Mouse (Mus musculus) gastrocnemius, postnatal 14 days (tissue): ENCODE results near the gene Trpm4. TPM values are rescaled to one million over a fixed set of nuclear protein-coding genes. Genes with fewer than 3 reads are reported as not detected.
"Not testable (repeated sequence)": the region's sequence is repeated elsewhere in the genome, so short reads cannot be mapped to it uniquely, and the experiment has no call there.

Experiments used
- DNase-seq: peaks from one replicate; pipeline ENCODE4 v3.0.0; 2021; ENCODE audit warnings: mixed read lengths
- intact Hi-C: fragments of 180-260 bp; cut with DNase I; formaldehyde crosslinking; loops from one replicate; pipeline ENCODE4 v1.15.1; 2025; ENCODE audit warnings: low total_unique reads
- total RNA-seq, 2 experiments: library from RNA; stranded (reverse); gene quantifications; 2 replicates each; pipeline ENCODE4 v1.2.3; 2021

Trpm4 gene
- total RNA-seq, 2 experiments from 2014 or later, result 23.5 to 24.5 TPM

GRCm38 (mm10) chr7:45265518-45265917, 68.1 kb downstream of the Trpm4 start:
- no peak for DNase-seq
- intact Hi-C loops, result no loop called here

DNA sequence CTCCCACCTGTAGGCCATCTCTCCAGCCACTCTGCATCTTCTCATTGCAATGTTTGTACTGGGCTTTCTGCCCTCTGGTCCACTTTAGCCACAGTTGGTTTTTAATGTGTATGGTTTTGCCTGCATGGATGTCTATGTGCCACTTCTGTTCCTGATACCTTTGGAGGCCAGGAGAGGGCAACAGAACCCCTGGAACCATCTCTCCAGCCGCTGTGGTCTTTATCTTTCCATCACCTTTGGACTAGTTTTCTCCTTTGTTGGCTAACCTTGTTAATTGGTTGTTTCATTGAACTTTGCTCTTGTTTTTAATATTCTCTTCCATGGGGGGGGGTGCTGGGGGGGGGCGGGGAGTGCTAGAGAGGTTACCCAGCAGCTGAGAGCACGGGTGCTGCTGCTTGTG, 69.2 kb downstream of the Trpm4 start:
- DNase-seq, result no peak
- intact Hi-C loops, result no loop called here

DNA sequence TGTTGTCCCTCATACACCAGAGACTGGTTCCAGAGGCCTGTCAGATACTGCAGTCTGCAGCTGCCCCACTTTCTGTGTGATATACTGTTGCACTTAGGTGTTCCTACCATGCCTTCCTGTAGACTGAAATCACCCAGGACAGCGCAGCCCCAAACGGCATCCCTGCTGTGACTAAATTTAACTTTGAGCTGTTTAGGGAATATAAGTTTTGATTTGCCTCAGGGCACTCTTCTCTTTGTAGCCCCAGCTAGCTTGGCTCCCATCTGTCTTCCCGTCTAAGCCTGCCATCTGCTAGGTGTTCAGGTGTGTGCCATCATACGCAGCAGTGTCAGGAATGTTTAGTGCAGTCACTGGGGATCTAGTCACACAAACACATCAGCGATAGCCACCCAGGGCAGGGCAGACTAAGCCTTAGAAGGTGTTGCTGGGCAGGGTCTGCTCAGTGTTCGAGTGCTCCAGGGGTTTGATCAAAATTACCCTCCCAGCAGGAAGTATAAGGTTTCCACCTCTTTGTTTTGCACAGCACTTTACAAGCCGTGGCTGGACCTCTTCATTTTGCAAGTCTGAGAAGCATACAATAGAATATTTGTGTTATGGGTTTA, 70.5 kb downstream of the Trpm4 start:
- intact Hi-C loops, result no loop called here

DNA sequence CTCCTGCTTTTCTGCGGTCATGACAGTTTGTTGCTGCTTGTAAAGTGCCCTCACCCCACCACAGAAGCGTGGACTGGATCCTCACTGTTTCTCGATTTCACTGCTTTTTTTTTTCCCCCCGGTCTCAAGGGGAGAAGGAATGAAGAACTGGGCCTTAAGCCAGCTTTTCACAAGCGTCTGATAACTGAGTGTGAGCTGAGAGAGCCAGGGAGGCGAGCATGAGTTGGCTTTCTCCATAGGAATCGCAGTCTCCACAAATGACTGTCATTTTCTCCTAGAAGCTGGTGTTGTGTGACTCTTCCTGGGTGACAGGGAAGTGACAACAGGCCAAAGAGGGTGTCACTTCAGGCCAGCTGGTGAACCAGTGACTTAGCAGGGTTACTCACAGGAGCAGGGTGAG, 71.3 kb downstream of the Trpm4 start:
- DNase-seq, result no peak
- intact Hi-C loops, result no loop called here

More for the DNA sequence above, 70.5 kb downstream of the Trpm4 start:
- no peak for DNase-seq

DNA sequence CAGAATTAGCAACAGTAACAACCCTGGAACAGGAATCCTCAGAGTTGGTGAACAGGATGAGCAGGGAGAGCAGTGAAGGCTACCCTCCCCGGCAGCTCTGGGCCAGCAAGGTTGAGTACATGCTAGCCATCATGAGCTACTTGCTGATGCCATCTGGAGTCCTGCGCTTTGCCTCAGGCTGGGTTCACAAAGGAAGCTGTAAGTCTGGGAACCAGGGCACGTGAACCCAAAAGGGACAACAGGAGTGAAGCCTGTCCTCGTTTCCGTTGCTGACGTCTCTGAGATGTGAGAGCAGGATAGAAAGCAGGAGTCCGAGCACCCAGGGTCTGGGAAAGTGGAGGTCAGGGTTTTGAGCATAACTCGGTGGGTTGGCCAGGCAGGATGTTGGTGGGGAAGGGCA, 74.3 kb downstream of the Trpm4 start:
- intact Hi-C loops, result no loop called here

DNA sequence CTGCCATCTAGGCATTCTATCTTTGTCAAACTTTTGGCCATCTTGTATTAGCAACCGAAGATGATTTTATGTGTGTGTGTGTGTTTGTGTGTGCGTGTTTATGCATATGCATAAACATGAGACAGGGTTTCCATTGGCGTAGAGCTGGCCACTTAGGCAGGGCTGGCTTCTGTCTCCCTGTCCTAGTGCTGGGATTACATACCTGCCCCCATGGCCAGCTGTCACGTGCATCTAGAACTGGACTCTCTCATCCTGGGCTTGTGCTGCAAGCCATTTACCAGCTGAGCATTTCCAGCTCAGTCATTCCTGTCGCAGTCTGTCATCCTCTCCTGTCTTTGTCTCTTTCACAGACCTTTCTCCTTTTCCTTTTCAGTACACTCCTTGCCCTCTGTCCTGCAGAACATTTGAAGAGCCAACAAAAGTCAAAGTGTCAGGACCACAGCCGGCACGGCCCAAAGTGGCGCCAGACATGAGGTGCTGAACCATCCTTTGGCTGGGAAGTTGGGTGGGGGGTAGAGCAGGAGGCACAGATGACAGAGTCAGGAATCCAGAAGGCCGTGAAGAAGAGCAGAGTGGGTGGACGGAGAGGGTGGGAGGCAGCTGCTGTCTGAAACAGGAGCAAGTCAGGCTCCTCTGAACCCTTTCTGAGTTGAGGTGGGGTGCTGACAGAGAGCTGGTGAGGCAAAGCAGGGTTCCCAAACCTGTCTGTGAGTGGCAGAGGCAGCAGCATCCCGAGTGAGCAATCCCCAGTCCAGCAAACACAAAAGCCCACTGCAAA, 76.3 kb downstream of the Trpm4 start:
- intact Hi-C loops, result no loop called here
- DNase-seq, result no peak

More for the DNA sequence above, 74.3 kb downstream of the Trpm4 start:
- no peak for DNase-seq

DNA sequence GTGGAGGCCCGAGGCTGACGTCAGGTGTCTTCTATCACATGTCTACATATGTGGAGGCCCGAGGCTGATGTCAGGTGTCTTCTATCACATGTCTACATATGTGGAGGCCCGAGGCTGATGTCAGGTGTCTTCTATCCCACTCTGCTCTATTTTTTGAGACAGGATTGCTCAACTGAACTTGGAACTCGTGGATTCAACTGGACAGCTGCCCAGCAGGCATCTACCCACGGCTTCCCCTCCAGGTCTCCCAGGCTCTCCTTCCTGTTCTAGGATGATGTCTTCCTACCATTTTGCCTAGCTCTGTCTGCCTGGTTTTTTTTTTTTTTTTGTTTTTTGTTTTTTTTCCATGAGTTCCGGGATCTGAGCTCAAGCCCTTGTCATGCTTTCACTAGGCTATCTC, 77.8 kb downstream of the Trpm4 start:
- intact Hi-C loops, DNase-seq: not testable (repeated sequence)

DNA sequence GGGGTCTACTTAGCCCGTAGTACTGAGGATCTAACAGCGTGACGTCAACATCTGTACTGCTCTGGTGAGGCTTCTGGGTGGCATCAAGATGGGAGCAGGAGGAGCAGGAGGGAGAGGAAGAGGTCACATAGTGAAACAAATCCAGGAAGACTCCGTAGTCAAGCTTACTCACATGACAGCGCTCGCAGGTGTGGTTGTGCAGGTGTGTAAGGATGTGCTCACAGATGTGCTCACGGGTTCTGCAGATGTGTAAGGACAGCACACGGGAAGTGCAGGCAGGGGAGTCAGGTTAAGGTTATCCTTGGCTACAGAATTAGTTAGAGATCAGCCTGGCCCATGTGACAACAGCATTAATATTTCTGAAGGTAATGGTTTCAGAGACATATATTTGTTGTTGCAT, 79.8 kb downstream of the Trpm4 start:
- no peak for DNase-seq
- intact Hi-C loops, result no loop called here

Other genes starting within 250 kb of the Trpm4 start
- 10 to 100 TPM; 57.2 to 80.5 TPM for gene Rcn3, start 241.6 kb downstream of the Trpm4 start, total RNA-seq
- 10 to 100 TPM; 62.5 to 64.4 TPM for gene Fcgrt, start 229.9 kb downstream of the Trpm4 start, total RNA-seq
- 100 to 1,000 TPM; 599 to 696 TPM for gene Rps11, start 209.3 kb downstream of the Trpm4 start, total RNA-seq
- gene Rpl13a, start 205.0 kb downstream of the Trpm4 start, total RNA-seq, result 100 to 1,000 TPM; 742 to 866 TPM
- gene Gm45713, start 197.5 kb downstream of the Trpm4 start, total RNA-seq, result not detected
- gene Flt3l, start 197.3 kb downstream of the Trpm4 start, total RNA-seq, result 1 to 10 TPM; 1.9 to 2.5 TPM
- gene Pih1d1, start 179.5 kb downstream of the Trpm4 start, total RNA-seq, result 10 to 100 TPM; 40.0 to 42.4 TPM
- 10 to 100 TPM; 21.4 to 23.2 TPM for gene Aldh16a1, start 179.2 kb downstream of the Trpm4 start, total RNA-seq
- gene Slc17a7, start 169.8 kb downstream of the Trpm4 start, total RNA-seq, result 1 to 10 TPM; 3.6 to 4.3 TPM
- under 1 TPM; 0.16 to 0.23 TPM for gene Gfy, start 154.2 kb downstream of the Trpm4 start, total RNA-seq
- not detected for gene Pth2, start 152.8 kb downstream of the Trpm4 start, total RNA-seq
- 1 to 10 TPM; 2.1 to 2.6 TPM for gene Ccdc155, start 128.9 kb downstream of the Trpm4 start, total RNA-seq
- not detected for gene Dkkl1, start 121.6 kb downstream of the Trpm4 start, total RNA-seq
- gene Tead2, start 118.0 kb downstream of the Trpm4 start, total RNA-seq, result 10 to 100 TPM in 1 of 2 experiments, 1 to 10 TPM in 1; 7.1 to 10.9 TPM
- 1 to 10 TPM; 1.4 to 1.5 TPM for gene Cd37, start 94.7 kb downstream of the Trpm4 start, total RNA-seq
- gene Slc6a16, start 92.7 kb downstream of the Trpm4 start, total RNA-seq, result not detected
- not detected for gene Slc6a21, start 56.3 kb downstream of the Trpm4 start, total RNA-seq
- gene Hrc, start 1.5 kb upstream of the Trpm4 start, total RNA-seq, result 100 to 1,000 TPM; 711 to 744 TPM
- under 1 TPM; 0.69 to 0.78 TPM for gene Ppfia3, start 33.2 kb upstream of the Trpm4 start, total RNA-seq
- gene Lin7b, start 36.8 kb upstream of the Trpm4 start, total RNA-seq, result 1 to 10 TPM in 1 of 2 experiments, under 1 TPM in 1; 0.49 to 1.6 TPM
- gene Snrnp70, start 62.0 kb upstream of the Trpm4 start, total RNA-seq, result 10 to 100 TPM; 90.1 to 93.1 TPM
- gene Kcna7, start 71.9 kb upstream of the Trpm4 start, total RNA-seq, result 10 to 100 TPM; 39.6 to 44.1 TPM
- 1 to 10 TPM; 2.3 to 2.6 TPM for gene Ntf5, start 79.9 kb upstream of the Trpm4 start, total RNA-seq
- under 1 TPM in 1 of 2 experiments, not detected in 1; 0.35 TPM for gene Lhb, start 87.0 kb upstream of the Trpm4 start, total RNA-seq
- 100 to 1,000 TPM; 167 to 213 TPM for gene Gys1, start 101.1 kb upstream of the Trpm4 start, total RNA-seq
- 10 to 100 TPM; 20.3 to 23.7 TPM for gene Ruvbl2, start 104.3 kb upstream of the Trpm4 start, total RNA-seq
- 100 to 1,000 TPM; 119 to 132 TPM for gene Ftl1, start 126.1 kb upstream of the Trpm4 start, total RNA-seq
- 10 to 100 TPM; 20.1 to 22.4 TPM for gene Bax, start 133.1 kb upstream of the Trpm4 start, total RNA-seq
- not detected for gene Tulp2, start 148.1 kb upstream of the Trpm4 start, total RNA-seq
- 1 to 10 TPM; 6.0 to 6.2 TPM for gene Gm45808, start 153.0 kb upstream of the Trpm4 start, total RNA-seq
- 10 to 100 TPM in 1 of 2 experiments, 1 to 10 TPM in 1; 9.4 to 10.5 TPM for gene Dhdh, start 155.0 kb upstream of the Trpm4 start, total RNA-seq
- gene Nucb1, start 176.6 kb upstream of the Trpm4 start, total RNA-seq, result 100 to 1,000 TPM; 100 TPM
- gene Ppp1r15a, start 192.5 kb upstream of the Trpm4 start, total RNA-seq, result 10 to 100 TPM; 13.1 to 18.4 TPM
- 10 to 100 TPM in 1 of 2 experiments, 1 to 10 TPM in 1; 6.8 to 14.8 TPM for gene Plekha4, start 192.6 kb upstream of the Trpm4 start, total RNA-seq
- 1 to 10 TPM; 1.7 to 2.3 TPM for gene Hsd17b14, start 221.1 kb upstream of the Trpm4 start, total RNA-seq
- gene Bcat2, start 236.4 kb upstream of the Trpm4 start, total RNA-seq, result 10 to 100 TPM; 37.2 to 37.8 TPM